Mouse (Mus musculus): Measurements from ENCODE around the gene Dusp1.
A peak's percentile ranks its signal among the peaks of the same experiment; 100 is the strongest.

The Dusp1 gene

DNA sequence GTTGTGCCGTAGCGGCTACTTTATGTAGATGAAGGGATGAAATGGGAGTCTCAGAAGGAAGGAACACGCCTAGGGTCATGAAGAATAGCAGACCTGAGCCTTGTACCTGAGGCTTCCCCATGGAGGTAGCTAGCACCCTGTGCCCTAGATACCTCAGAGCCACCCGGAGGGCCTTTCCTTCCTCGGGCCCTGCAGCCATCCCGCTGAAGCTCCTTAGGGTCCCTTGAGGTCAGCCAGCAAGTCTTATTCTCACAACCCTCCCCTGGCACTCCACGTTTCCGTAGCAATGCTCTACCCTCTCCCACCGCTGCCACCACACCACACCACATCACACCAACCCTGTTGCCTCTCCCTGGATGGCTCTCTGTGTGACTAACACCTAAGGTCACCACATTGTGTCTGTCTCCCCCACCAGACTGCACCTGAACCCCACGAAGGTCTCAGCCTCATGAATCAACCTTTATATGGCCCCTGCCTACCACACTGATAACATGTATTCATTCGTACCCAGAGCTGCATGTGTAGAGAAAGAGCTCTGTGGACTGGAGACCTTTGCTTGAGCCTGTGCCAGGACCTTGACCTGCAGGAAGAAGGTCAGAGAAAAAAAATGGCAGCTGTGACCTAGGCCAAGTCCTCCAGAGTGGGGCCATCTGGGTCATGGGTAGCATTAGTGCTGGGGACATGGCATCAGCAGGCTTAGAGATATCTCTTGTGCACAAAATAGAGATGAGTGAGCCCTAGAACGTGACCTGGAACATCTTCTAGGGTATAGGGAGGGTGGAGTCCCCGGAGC, 93.6 kb downstream of the Dusp1 start:
- peak in 1 of 2 experiments; percentile 70 for DNase-seq (ENCODE audit: inconsistent age in 2 of 2, low spot score in 1 of 2)

DNA sequence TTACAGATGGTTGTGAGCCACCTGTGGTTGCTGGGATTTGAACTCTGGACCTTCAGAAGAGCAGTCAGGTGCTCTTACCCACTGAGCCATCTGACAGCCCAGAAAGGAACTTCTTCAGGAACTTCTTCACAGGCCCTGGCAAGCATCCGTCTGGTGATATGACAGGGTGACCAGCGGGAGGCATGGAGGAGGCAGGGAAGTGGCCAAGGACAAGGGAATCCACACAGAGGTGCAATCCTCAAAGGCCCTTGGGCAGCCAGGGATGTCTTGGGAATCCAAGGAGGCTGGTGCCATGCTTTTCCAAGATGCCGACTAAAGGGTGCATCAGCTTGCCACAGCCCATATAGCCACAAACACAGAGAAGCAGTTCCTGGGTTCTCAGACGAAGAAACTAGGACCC, 94.3 kb downstream of the Dusp1 start:
- no peak for DNase-seq (ENCODE audit: inconsistent age in 2 of 2, low spot score in 1 of 2)

DNA sequence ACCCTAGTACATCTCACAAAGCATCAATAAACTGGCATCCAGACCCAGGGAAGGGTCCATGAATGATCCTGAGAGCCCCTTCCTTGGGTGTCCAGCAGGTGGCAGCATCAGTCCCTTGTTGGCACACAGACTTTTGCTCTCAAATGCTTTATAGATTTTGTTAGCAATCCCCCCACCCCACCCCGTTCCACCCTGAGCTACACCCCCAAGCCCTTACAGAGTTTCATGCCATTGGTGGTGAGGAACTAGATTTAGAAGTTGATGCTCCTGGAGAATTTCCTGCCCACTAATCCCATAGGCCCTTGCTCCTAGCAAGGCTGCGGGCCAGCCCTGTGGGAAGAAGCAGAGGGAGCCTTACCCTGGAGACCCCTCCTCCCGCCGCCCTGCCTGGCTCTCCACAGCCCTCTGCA, 95.2 kb downstream of the Dusp1 start:
- DNase-seq (ENCODE audit: inconsistent age in 2 of 2, low spot score in 1 of 2) = peak; percentile 75 to 92

DNA sequence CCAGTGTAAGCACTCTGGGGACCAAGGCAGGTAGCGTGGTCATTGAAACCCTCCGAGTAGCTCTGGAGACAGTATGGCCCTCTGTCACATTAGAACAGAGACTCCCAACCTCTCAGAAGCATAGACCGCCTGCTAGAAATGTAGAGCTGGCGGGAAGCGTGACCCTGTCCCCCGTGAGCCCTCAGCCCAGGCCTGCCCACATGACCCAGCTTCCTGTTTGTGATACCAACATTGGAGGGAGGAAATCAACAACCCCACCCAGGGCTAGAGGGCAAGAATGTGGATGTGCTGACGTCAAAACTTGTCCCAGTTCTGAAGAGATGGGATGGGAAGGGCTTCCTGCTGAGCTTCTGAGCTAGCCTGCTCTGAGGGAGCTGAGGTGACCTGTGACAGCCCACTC, 97.0 kb downstream of the Dusp1 start:
- DNase-seq (ENCODE audit: inconsistent age in 2 of 2, low spot score in 1 of 2) = peak; percentile 76 to 84

DNA sequence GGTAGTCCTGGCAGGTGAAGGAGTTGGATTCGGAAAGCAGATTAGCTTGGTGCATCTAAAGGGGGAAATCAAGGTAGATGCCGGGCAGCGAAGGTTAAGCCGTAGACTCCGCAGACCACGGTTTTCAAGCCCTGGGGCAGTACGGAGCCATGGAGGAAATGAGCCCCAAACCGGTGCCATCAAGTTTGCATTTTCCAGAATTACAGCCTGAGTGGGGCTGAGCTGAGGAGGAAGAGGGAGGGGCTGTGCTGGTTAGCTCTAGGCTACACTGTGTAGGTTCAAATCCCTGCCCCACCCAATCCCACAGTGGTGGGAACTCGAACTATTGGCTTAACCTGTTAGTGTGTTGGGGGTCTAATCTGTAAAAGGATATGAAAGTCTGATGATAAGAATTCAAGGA, 97.4 kb downstream of the Dusp1 start:
- no peak for DNase-seq (ENCODE audit: inconsistent age in 2 of 2, low spot score in 1 of 2)

DNA sequence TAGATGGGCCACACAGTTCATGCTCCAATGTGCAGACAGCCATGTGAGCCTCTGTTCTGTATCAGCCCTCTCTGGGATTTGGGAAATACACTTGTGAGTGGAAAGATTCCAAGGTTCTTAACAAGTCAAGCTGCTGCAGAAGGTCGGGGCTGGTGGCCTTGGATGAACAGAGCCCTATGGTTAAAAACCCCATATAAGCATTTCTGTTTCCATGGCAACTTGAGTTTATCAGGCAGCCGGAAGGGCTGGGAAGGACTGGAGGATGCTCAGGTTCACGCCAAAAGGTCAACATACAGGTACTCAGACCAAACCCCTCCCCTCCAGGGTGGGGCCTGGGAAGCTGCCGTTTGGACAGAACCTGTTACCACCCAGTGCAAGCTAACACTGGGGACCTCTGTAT, 97.9 kb downstream of the Dusp1 start:
- peak in 1 of 2 experiments; percentile 82 for DNase-seq (ENCODE audit: inconsistent age in 2 of 2, low spot score in 1 of 2)

DNA sequence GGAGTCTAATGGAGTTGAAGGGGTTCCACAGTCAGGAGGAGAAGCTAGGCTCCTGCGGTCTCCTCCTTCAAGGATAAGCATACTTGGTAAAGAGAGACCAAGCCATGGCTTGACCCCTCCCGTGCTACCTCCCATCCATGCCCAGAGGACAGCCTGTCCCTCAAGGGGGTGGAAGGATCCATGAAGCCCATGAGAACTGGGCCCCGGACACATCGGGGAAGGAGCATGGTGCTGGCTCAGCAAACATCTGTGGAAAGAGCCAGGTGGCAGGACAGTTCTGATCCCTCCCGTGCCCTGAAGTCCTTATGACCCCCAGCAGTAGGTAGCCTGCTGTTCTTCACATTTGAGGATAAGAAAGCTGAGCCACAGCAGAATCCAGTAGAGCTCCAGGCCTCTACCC, 98.5 kb downstream of the Dusp1 start:
- DNase-seq (ENCODE audit: inconsistent age in 2 of 2, low spot score in 1 of 2) = no peak

DNA sequence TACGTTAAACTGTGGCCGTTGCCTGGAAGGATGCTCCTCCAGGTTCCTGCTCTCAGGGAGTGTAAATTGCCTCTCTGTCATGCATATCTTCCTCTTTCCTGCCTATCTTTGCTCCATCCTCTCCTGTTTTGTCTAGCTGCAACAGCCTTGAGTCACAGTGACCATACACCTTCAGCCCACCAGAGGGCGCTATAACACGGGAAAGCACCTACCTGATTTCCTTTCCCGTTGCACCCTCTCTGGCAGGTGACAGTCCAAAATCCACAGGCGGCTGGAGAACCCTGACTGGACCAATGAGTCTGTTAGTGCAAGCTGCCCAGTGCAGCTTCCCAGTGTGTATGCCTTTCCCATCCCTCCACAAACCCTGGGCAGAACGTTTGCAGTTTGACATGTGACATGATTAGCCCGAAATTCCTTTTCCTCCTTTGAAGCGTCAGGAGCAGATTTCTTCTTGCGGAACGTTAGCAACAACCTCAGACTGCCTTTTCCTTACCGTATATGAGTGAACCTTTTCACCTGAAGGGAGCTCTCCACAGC, 99.2 kb downstream of the Dusp1 start:
- DNase-seq (ENCODE audit: inconsistent age in 2 of 2, low spot score in 1 of 2) = peak; percentile 74 to 92

DNA sequence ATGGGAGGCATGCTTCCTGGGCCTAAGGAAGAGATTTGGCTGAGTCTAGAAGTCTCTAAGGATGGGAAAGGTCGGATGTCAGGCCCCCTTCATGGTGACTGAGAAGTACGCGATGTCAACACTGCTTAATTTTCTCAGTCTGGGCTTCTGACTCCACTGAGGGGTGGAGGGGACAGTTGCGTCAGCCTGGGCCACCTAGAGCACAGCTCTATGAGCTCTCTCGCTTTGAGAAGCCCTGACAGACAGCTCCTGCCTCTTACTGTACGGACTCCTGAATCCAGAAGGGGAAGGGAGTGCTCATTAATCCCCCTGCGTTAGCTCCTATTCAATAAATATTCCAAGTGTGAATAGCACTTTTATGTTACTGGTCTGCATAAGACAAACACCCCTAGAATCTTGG, 103.9 kb downstream of the Dusp1 start:
- DNase-seq (ENCODE audit: inconsistent age in 2 of 2, low spot score in 1 of 2) = no peak

DNA sequence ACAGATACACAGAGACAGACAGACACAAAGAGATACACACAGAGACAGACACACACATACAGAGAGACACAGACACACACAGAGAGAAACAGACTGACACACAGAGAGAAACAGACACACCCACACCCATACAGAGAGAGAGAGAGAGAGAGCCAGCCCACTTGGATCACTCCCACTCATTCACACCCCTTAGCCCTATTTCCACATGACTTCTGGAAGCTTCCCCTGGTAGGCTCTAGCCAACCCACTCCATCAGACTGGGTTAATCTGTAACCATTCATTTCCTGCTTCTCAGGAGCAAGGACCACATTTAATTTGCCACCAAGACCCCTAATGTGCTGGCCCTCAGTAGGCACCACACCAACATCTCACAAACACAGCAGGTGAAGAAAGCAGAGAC, 104.4 kb downstream of the Dusp1 start:
- no peak for DNase-seq (ENCODE audit: inconsistent age in 2 of 2, low spot score in 1 of 2)
